Mouse (Mus musculus) G1E (cell line): ENCODE results near the gene Med27. TPM values are rescaled to one million over a fixed set of nuclear protein-coding genes. Genes with fewer than 3 reads are reported as not detected.

Source experiments
- ATAC-seq: 2 replicates; pipeline ENCODE4 v1.8.0; 2016; ENCODE audit warnings: mild to moderate bottlenecking; ENCODE audit not compliant: insufficient number of reproducible peaks, poor library complexity, low FRiP score, severe bottlenecking; ENCODE audit errors: extremely low read depth
- DNase-seq: peaks from one replicate; pipeline ENCODE4 v3.0.0; 2012; ENCODE audit warnings: low spot score
- H3K27me3 ChIP-seq: 2 replicates; pipeline ENCODE4 v1.6.1; 2012; ENCODE audit warnings: mild to moderate bottlenecking, low read length, inconsistent platforms; ENCODE audit not compliant: insufficient read depth
- H3K36me3 ChIP-seq: replicated peaks from 2 replicates; pipeline ENCODE3; 2012; ENCODE audit warnings: mild to moderate bottlenecking, inconsistent platforms
- H3K4me1 ChIP-seq: 2 replicates; pipeline ENCODE4 v1.6.1; 2012; ENCODE audit warnings: low read depth, low read length, inconsistent platforms, mixed read lengths; ENCODE audit not compliant: insufficient read depth
- H3K4me3 ChIP-seq: 2 replicates; pipeline ENCODE4 v1.5.1; 2012; ENCODE audit warnings: low read depth, mild to moderate bottlenecking, inconsistent platforms, low read length, moderate library complexity, mixed read lengths
- H3K9me3 ChIP-seq: replicated peaks from 2 replicates; pipeline ENCODE4 v1.6.1; 2012; ENCODE audit warnings: inconsistent platforms
- CTCF ChIP-seq: IDR thresholded peaks from 2 replicates; pipeline ENCODE4 v1.5.1; 2012; ENCODE audit warnings: low read depth, low read length, inconsistent platforms, mixed read lengths
- GATA1 ChIP-seq: IDR thresholded peaks from 2 replicates; pipeline ENCODE4 v1.6.1; 2012; ENCODE audit warnings: borderline replicate concordance, low read length, inconsistent platforms, mixed read lengths
- GATA2 ChIP-seq: IDR thresholded peaks from 2 replicates; pipeline ENCODE4 v1.6.1; 2012; ENCODE audit warnings: low read depth, low read length, inconsistent platforms, borderline replicate concordance
- POLR2AphosphoS5 ChIP-seq: IDR thresholded peaks from 2 replicates; pipeline ENCODE4 v1.6.1; 2012; ENCODE audit warnings: low read depth, low read length, inconsistent platforms; ENCODE audit not compliant: insufficient replicate concordance
- TAL1 ChIP-seq: conservative IDR thresholded peaks from 2 replicates; pipeline ENCODE4 v1.6.1; 2012; ENCODE audit warnings: low read depth, low read length, inconsistent platforms, mixed read lengths
- polyA plus RNA-seq: library from polyadenylated mRNA; stranded (reverse); fragments of >175 nt; gene quantifications from 2 replicates; pipeline ENCODE4 v1.2.3, GENCODE M21; 2012
- total RNA-seq, 2 experiments: library from RNA; stranded (forward) in 1 of 2; stranded (reverse) in 1 of 2; fragments of 200-1000 nt in 1 of 2; fragments of >200 nt in 1 of 2; fragmentation: Nextera tagmentation in 1 of 2; gene quantifications; 2 replicates each; pipeline ENCODE4 v1.2.3; 2014 to 2017

Med27 gene
- total and polyA plus RNA-seq, 3 experiments: 23.4 to 95.0 (median 58.1) TPM

DNA sequence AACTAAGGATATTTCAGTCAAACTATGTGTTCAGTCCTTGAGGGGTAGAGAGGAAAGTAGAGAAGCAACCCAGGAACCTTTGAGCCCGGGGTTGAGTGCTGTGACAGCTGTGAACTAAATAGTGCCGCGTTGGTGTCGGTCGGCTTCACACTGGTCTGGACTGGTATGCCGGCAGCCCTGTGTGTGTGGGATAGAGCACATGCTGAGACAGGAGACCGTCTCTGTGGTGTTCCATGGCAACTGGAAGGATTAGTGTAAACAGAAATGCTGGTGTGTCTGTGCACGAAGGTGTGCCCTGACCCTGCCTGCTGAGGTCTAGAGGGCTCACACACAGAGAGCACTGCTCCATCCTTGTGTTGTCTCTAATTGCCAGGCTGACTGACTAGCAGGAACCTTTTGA, 135.2 kb downstream of the Med27 start:
- H3K9me3 ChIP-seq: no peaks in the 10 kb centered on the region
- H3K36me3 ChIP-seq: peaks cover 60% of the 10 kb centered on the region
- H3K27me3 ChIP-seq: no peaks in the 10 kb centered on the region
- ATAC-seq: no peak
- no peaks in the 10 kb centered on the region for H3K4me1 ChIP-seq
- no peak for DNase-seq
- H3K4me3 ChIP-seq: no peak overlapping the region
- no peak for TF ChIP-seq POLR2AphosphoS5
- TF ChIP-seq GATA2: no peak
- TF ChIP-seq CTCF: no peak

DNA sequence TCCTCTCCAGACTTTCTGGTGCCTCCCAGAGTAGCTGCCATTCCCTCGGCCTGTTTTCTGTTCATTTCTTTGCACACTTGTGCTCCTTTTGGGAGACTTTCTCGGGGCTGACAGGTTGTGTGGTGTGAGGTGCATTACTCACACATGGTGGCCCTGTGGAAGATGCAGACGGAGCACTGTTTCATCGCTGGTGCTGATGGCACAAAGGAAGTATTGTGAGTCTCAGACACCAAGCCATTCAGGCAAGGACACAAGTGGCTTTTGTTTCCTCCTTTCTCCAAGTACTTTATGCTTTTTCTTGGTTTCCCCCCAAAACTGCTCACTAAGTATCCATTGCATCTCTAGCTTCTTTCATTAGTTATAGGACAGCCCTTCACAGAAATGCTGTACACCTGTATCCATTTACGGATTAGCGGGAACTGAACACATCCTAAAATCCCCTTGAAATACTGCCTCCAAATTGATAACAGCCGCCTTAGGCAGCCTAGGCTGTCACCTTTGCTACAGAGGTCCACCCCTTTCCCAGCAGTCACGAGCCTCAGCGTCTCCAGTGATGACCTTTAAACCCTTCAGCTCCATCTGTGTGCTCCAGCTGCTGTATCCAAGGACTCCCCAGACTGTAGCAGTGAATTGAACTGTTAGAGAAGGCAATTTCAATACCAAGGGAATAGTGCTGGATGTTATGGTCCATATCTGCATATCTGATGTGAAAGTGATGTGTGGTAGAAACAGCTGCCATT, 136.5 kb downstream of the Med27 start:
- DNase-seq: no peak
- Histone ChIP-seq H3K36me3 (peaks cover 56% of the 10 kb centered on the region), H3K4me3 (no peak overlapping the region), H3K9me3 (no peaks in the 10 kb centered on the region), H3K27me3 (no peaks in the 10 kb centered on the region), H3K4me1 (no peaks in the 10 kb centered on the region)
- TF ChIP-seq TAL1 (no peak), CTCF (no peak), POLR2AphosphoS5 (no peak), GATA1 (no peak), GATA2 (no peak)
- ATAC-seq: no peak

DNA sequence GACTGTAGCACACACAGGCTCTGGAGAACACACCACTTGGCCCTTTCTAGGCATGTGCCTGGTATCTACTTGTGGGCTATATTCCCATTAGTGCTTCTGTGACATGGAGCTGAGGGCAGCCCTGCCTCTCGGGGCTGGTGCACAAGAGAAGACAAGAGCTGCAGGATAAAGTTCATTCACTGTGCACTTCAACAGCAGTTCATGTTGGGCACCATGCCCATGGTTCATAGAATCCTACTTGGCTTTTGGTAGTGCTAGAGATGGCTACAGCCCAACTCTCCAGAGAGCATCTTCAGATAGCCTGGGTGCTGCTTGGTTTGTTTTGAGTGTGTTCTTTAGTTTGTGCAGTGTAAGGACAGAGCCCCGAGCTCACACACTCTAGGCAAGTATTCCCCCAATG, 138.9 kb downstream of the Med27 start:
- H3K27me3 ChIP-seq: no peaks in the 10 kb centered on the region
- DNase-seq: no peak
- no peaks in the 10 kb centered on the region for H3K4me1 ChIP-seq
- peaks cover 53% of the 10 kb centered on the region for H3K36me3 ChIP-seq
- H3K9me3 ChIP-seq: no peaks in the 10 kb centered on the region
- TF ChIP-seq POLR2AphosphoS5 (no peak), CTCF (no peak), GATA2 (no peak), GATA1 (no peak), TAL1 (no peak)
- H3K4me3 ChIP-seq: no peak overlapping the region
- ATAC-seq: no peak

DNA sequence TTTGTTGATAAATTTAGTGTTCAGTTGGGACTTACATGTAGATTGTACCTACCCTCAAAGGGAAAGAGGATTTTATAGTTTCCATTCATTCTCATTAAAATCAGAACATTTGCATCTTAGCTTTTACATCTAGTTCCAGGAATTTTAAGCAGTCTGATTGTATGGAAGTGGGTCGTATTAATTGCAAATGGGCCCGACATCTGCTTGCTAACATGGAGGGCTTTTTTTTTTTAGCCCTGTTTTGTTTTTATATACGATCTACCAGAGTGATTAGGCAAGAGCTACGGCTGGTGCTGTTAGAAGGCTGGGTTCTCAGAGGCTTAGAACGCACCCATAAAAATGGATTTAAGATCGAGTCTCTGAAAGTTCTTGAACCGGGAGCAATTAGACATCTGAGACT, 139.9 kb downstream of the Med27 start:
- no peak overlapping the region for H3K4me3 ChIP-seq
- DNase-seq (no peak), ATAC-seq (no peak)
- H3K4me1 ChIP-seq: no peaks in the 10 kb centered on the region
- H3K27me3 ChIP-seq: no peaks in the 10 kb centered on the region
- TF ChIP-seq GATA1 (no peak), TAL1 (no peak), CTCF (no peak), POLR2AphosphoS5 (no peak), GATA2 (no peak)
- H3K9me3 ChIP-seq: no peaks in the 10 kb centered on the region
- peaks cover 53% of the 10 kb centered on the region for H3K36me3 ChIP-seq

DNA sequence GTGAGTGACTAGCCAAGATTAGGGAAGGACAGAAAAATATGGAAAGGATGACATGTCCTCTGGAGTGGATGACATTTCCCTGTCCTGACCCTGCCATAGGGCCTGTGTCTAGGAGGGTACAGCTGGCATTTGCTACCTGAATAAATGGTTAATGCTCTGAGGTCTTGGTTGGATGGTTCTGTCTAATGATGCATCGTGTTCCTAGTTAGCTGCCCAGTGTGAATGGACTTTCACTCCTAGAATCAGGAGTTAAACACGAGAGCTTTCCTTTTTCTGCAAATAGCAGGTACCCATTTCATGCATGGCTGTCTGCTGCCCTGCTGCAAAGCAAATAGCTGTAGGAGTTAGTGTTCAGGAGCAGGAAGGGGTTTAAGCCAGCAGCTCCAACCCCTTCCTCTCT, 141.0 kb downstream of the Med27 start:
- H3K27me3 ChIP-seq: no peaks in the 10 kb centered on the region
- no peak for TF ChIP-seq GATA1
- no peak for TF ChIP-seq GATA2
- TF ChIP-seq TAL1: no peak
- no peak for TF ChIP-seq CTCF
- TF ChIP-seq POLR2AphosphoS5: no peak
- ATAC-seq (no peak), DNase-seq (no peak)
- peaks cover 49% of the 10 kb centered on the region for H3K36me3 ChIP-seq
- H3K4me3 ChIP-seq: no peak overlapping the region
- H3K9me3 ChIP-seq: no peaks in the 10 kb centered on the region
- no peaks in the 10 kb centered on the region for H3K4me1 ChIP-seq

DNA sequence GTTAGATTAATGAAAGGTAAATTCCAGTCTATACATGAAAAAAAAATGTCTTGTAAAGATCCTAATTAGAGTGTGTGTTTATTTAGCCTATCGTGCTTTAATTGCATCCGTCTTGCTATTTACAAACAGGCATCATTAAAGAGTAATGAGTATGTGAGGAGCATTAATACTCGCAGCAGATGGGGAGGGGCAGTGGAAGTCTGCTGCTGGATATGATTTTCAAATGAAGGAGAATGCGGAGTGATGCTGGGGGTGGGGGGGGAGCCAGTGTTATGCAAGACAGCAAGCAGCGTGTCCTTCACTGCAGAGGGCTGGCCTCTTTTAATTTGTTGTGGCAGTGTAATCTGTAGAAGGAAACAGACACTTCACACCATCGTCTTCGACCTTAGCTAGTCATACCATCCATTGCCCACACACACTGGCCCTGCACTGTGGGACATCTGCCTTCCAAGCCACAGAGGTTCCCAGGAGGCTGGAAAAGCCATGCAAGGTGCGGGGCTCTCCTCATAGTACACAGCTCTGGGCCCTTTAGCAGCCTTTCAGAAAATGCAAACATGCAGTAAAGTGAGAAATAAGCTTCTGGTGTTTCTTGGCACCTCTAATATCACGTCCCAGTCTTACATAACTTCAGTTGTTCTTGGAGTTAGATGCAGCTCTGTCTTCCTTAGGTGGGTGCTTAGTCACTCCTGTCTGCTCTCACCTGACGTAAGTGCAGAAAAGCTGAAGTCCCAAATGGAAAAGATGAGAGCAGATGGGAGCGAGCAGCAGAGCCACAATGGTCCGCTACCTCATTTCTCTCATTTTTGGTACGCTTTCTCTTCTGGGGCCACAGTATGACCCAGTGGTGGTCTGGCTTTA, 142.0 kb downstream of the Med27 start:
- peaks cover 46% of the 10 kb centered on the region for H3K36me3 ChIP-seq
- H3K4me3 ChIP-seq: no peak overlapping the region
- no peaks in the 10 kb centered on the region for H3K9me3 ChIP-seq
- no peaks in the 10 kb centered on the region for H3K4me1 ChIP-seq
- no peak for ATAC-seq
- TF ChIP-seq GATA1 (no peak), POLR2AphosphoS5 (no peak), CTCF (no peak), TAL1 (no peak), GATA2 (no peak)
- no peaks in the 10 kb centered on the region for H3K27me3 ChIP-seq
- no peak for DNase-seq
